Mouse (Mus musculus): ENCODE results near the gene Steap3. TPM values are rescaled to one million over a fixed set of nuclear protein-coding genes. Genes with fewer than 3 reads are reported as not detected.
"Not testable (repeated sequence)": the region's sequence is repeated elsewhere in the genome, so short reads cannot be mapped to it uniquely, and the experiment has no call there.

The Steap3 gene
- polyA plus RNA-seq (2015; fragmentation: Nextera tagmentation; extraction: Ambion mirVana), result 4.9 and 5.1 TPM in 2 replicates

DNA sequence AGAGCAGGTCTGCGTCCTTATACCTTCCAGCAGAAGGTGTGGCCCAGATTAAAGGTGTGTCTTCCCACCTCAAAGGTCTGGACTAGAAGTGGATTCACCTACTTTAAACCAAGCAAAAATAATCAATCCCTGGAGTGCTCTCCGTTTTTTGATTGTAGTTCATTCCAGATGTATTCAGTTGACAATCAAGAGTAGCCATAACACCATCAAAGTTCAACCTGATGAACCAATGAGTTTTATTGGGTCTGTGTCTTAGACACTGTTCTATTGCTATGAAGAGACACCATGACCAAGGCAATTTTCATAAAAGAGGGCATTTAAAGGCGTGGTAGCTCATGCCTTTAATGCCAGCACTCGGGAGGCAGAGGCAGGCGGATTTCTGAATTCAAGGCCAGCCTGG lies at the start of gene Steap3:
Gene Steap3 (minus strand): TSS at position 101 of the 400 bp plus-strand sequence.
- Histone ChIP-seq H3K4me3 (ENCODE audit: low read length) (no peak within 1 kb of the TSS), H3K4me1 (ENCODE audit: control insufficient read depth, insufficient read depth, low read depth, low read length) (no peaks in the 10 kb centered on the region), H3K4me2 (ENCODE audit: low read length) (no peak within 1 kb of the TSS), H3K36me3 (ENCODE audit: control insufficient read depth, insufficient read depth, low read length) (no peaks in the 10 kb centered on the region), H3K9me3 (ENCODE audit: control insufficient read depth, low read length) (no peaks in the 10 kb centered on the region), H3K9ac (ENCODE audit: low read depth, low read length) (no peak within 1 kb of the TSS), H3K27me3 (replicated peaks; ENCODE audit: control insufficient read depth, insufficient read depth, low read length) (no peaks in the 10 kb centered on the region), H3K27ac (ENCODE audit: low read depth, low read length) (no peak within 1 kb of the TSS)
- no peak for ATAC-seq
- 90% methylated on average over 5 of the region's 5 CpGs for WGBS

DNA sequence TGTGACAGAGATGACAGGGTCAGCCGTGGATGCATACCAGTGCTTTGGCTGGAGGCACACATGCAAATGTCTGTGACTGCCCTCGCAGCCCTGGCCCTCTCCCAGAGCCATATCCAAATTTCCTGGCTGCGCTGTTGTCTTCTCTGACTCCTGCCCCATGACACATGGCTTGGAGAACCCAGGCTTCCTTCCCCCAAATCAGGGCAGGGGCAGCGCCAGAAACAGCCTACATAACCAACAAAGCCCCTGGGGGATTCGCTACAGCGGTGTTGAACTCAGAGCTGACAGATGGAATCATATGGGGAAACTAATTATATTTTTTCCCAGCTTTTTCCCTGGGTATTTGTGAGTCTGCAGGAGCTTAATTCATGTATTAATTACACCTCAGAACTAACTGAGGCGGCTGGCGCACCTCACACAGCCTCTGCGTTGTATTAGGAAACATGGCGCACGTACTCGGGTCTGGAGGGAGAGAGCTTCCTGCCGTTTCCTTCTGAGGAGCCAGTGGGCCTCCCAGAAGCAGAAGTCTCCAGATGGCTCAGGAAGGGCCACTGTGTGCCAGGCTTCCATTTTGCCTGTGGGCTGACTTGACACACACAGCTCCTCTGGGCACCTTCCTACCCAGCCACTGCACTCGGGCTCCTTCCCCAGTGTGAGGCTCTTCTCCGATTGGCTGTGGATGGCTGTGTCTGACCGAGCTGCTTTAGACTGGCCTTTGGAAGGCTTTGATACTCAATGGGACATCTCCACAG lies 48.9 kb upstream of the Steap3 start:
- no peak overlapping the region for H3K9ac ChIP-seq (ENCODE audit: low read depth, low read length)
- H3K27ac ChIP-seq (ENCODE audit: low read depth, low read length), result no peak overlapping the region
- peak; percentile 70 for ATAC-seq
- WGBS, result 49% methylated on average over 16 of the region's 16 CpGs
- H3K36me3 ChIP-seq (ENCODE audit: control insufficient read depth, insufficient read depth, low read length), result no peaks in the 10 kb centered on the region
- peaks cover 7% of the 10 kb centered on the region for H3K4me1 ChIP-seq (ENCODE audit: control insufficient read depth, insufficient read depth, low read depth, low read length)
- no peaks in the 10 kb centered on the region for H3K9me3 ChIP-seq (ENCODE audit: control insufficient read depth, low read length)
- H3K4me2 ChIP-seq (ENCODE audit: low read length), result peak overlapping the region; percentile 6
- no peak overlapping the region for H3K4me3 ChIP-seq (ENCODE audit: low read length)
- peaks cover 4% of the 10 kb centered on the region for H3K27me3 ChIP-seq (replicated peaks; ENCODE audit: control insufficient read depth, insufficient read depth, low read length)

DNA sequence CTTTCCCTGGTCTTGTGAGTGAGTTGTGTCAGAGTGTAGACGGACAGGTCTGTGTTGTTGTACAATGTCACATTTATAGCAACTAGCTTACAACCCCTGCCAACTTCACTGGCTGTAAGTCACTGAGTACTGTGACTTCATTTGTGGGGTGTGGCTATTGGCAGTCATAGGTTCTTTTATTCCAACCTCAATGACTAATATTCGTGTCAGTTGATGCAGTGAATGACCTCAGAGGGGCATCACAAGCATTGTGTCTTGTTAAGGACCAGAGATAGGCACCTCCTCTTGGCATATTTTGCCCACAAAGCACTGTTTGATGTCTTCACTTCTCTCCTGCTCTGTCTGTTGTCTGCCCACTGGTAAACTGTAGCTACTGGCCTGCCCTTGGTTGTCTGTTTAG lies 33.3 kb upstream of the Steap3 start:
- Histone ChIP-seq H3K9ac (ENCODE audit: low read depth, low read length) (no peak overlapping the region), H3K4me2 (ENCODE audit: low read length) (no peak overlapping the region), H3K27ac (ENCODE audit: low read depth, low read length) (no peak overlapping the region), H3K27me3 (replicated peaks; ENCODE audit: control insufficient read depth, insufficient read depth, low read length) (no peaks in the 10 kb centered on the region), H3K4me1 (ENCODE audit: control insufficient read depth, insufficient read depth, low read depth, low read length) (no peaks in the 10 kb centered on the region), H3K4me3 (ENCODE audit: low read length) (no peak overlapping the region), H3K9me3 (ENCODE audit: control insufficient read depth, low read length) (no peaks in the 10 kb centered on the region), H3K36me3 (ENCODE audit: control insufficient read depth, insufficient read depth, low read length) (no peaks in the 10 kb centered on the region)
- 66% methylated on average over 2 of the region's 2 CpGs for WGBS
- no peak for ATAC-seq

DNA sequence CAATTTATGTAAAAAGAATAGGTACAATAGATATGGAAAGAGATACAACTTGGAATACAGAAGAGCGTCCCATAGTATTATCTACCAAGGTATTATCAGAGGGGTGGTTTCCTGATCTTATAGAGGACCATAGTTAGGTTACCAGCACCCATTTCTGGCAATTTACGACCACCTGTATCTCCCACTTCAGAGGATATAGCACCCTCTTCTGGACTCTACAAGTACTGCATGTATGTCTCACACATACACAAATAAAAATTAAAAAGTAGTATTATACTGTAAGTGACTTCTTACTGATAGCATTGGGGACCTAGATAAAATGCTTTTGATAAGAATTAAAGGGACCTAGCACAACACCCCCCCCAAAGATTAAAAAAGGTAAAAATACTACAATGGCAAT lies 24.4 kb upstream of the Steap3 start:
- ATAC-seq, result no peak
- Histone ChIP-seq H3K4me2 (ENCODE audit: low read length) (no peak overlapping the region), H3K9ac (ENCODE audit: low read depth, low read length) (no peak overlapping the region), H3K4me1 (ENCODE audit: control insufficient read depth, insufficient read depth, low read depth, low read length) (no peaks in the 10 kb centered on the region), H3K27me3 (replicated peaks; ENCODE audit: control insufficient read depth, insufficient read depth, low read length) (no peaks in the 10 kb centered on the region), H3K9me3 (ENCODE audit: control insufficient read depth, low read length) (no peaks in the 10 kb centered on the region; the same call in 1 of the 2 replicates), H3K36me3 (ENCODE audit: control insufficient read depth, insufficient read depth, low read length) (no peaks in the 10 kb centered on the region), H3K4me3 (ENCODE audit: low read length) (no peak overlapping the region), H3K27ac (ENCODE audit: low read depth, low read length) (no peak overlapping the region)
- WGBS, result 91% methylated on average over 2 of the region's 2 CpGs

GRCm38 (mm10) chr1:120293803-120294202 lies 21.3 kb upstream of the Steap3 start:
- ATAC-seq, result no peak
- 77% methylated on average over 1 of the region's 1 CpGs for WGBS

GRCm38 (mm10) chr1:120291709-120292108 lies 19.2 kb upstream of the Steap3 start:
- no peak for ATAC-seq
- no peak overlapping the region for H3K4me3 ChIP-seq (ENCODE audit: low read length)
- H3K27me3 ChIP-seq (replicated peaks; ENCODE audit: control insufficient read depth, insufficient read depth, low read length), result no peaks in the 10 kb centered on the region
- no peaks in the 10 kb centered on the region for H3K4me1 ChIP-seq (ENCODE audit: control insufficient read depth, insufficient read depth, low read depth, low read length)
- no peaks in the 10 kb centered on the region; the same call in 1 of the 2 replicates for H3K9me3 ChIP-seq (ENCODE audit: control insufficient read depth, low read length)
- no peak overlapping the region for H3K4me2 ChIP-seq (ENCODE audit: low read length)
- H3K9ac ChIP-seq (ENCODE audit: low read depth, low read length), result no peak overlapping the region
- H3K27ac ChIP-seq (ENCODE audit: low read depth, low read length), result no peak overlapping the region
- WGBS, result 88% methylated on average over 3 of the region's 3 CpGs
- no peaks in the 10 kb centered on the region for H3K36me3 ChIP-seq (ENCODE audit: control insufficient read depth, insufficient read depth, low read length)

More at GRCm38 (mm10) chr1:120293803-120294202, 21.3 kb upstream of the Steap3 start:
- Histone ChIP-seq H3K27me3 (replicated peaks; ENCODE audit: control insufficient read depth, insufficient read depth, low read length) (no peaks in the 10 kb centered on the region), H3K9ac (ENCODE audit: low read depth, low read length) (no peak overlapping the region), H3K4me2 (ENCODE audit: low read length) (no peak overlapping the region), H3K9me3 (ENCODE audit: control insufficient read depth, low read length) (no peaks in the 10 kb centered on the region; the same call in 1 of the 2 replicates), H3K4me3 (ENCODE audit: low read length) (no peak overlapping the region), H3K36me3 (ENCODE audit: control insufficient read depth, insufficient read depth, low read length) (no peaks in the 10 kb centered on the region), H3K4me1 (ENCODE audit: control insufficient read depth, insufficient read depth, low read depth, low read length) (no peaks in the 10 kb centered on the region), H3K27ac (ENCODE audit: low read depth, low read length) (no peak overlapping the region)

DNA sequence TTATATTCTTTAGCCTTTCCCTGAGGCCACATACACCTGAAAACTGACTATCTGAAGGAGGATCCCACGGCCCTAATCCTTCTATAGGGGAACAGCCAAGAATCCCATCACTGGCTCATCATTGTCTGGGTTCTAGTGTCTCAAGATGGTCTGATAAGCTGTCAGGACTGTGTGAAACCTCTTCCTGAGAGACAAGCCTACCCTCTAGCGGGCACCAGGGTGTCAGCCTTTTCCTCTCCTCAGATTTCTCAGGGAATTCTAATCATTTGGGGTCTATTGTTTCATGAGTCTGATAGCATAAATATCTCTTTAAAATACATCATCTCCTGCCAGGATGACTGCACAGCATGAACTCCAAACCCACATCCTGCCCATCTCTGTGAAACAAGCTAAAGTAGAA lies 17.3 kb upstream of the Steap3 start:
- no peak overlapping the region for H3K4me2 ChIP-seq (ENCODE audit: low read length)
- no peaks in the 10 kb centered on the region for H3K27me3 ChIP-seq (replicated peaks; ENCODE audit: control insufficient read depth, insufficient read depth, low read length)
- no peak for ATAC-seq
- no peak overlapping the region for H3K9ac ChIP-seq (ENCODE audit: low read depth, low read length)
- H3K4me1 ChIP-seq (ENCODE audit: control insufficient read depth, insufficient read depth, low read depth, low read length), result no peaks in the 10 kb centered on the region
- no peaks in the 10 kb centered on the region for H3K36me3 ChIP-seq (ENCODE audit: control insufficient read depth, insufficient read depth, low read length)
- WGBS, result 75% methylated on average over 2 of the region's 2 CpGs
- H3K27ac ChIP-seq (ENCODE audit: low read depth, low read length), result no peak overlapping the region
- no peak overlapping the region for H3K4me3 ChIP-seq (ENCODE audit: low read length)
- no peaks in the 10 kb centered on the region; the same call in 1 of the 2 replicates for H3K9me3 ChIP-seq (ENCODE audit: control insufficient read depth, low read length)

DNA sequence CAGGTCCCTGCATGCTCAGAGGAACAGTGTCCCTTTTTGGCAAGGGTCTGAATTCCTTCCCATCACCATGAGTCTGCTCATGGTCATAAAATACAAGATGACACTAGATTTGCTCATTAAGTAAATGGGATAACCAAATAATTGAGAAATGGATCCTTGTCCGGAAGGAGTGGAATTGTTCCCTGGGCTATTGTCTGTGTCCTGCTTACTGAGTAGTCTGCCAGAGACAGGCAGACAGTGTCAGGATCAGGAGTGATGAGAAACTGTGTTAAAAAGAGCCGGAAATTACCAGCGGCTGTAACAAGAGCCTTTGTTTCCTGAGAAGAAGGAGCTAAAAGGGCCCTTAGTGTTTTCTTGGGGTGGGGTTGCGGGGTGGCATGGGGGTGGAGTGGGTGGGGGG lies 15.2 kb upstream of the Steap3 start:
- no peak overlapping the region for H3K9ac ChIP-seq (ENCODE audit: low read depth, low read length)
- 23% methylated on average over 4 of the region's 4 CpGs for WGBS
- no peaks in the 10 kb centered on the region; the same call in 1 of the 2 replicates for H3K9me3 ChIP-seq (ENCODE audit: control insufficient read depth, low read length)
- ATAC-seq, result no peak
- H3K27me3 ChIP-seq (replicated peaks; ENCODE audit: control insufficient read depth, insufficient read depth, low read length), result no peaks in the 10 kb centered on the region
- H3K4me1 ChIP-seq (ENCODE audit: control insufficient read depth, insufficient read depth, low read depth, low read length), result no peaks in the 10 kb centered on the region
- H3K4me3 ChIP-seq (ENCODE audit: low read length), result no peak overlapping the region
- H3K4me2 ChIP-seq (ENCODE audit: low read length), result no peak overlapping the region
- H3K36me3 ChIP-seq (ENCODE audit: control insufficient read depth, insufficient read depth, low read length), result no peaks in the 10 kb centered on the region
- H3K27ac ChIP-seq (ENCODE audit: low read depth, low read length), result no peak overlapping the region

- not testable (repeated sequence) for H3K36me3 ChIP-seq (ENCODE audit: control insufficient read depth, insufficient read depth, low read length); H3K9ac ChIP-seq (ENCODE audit: low read depth, low read length); H3K4me3 ChIP-seq (ENCODE audit: low read length); H3K27me3 ChIP-seq (replicated peaks; ENCODE audit: control insufficient read depth, insufficient read depth, low read length); H3K4me1 ChIP-seq (ENCODE audit: control insufficient read depth, insufficient read depth, low read depth, low read length); H3K27ac ChIP-seq (ENCODE audit: low read depth, low read length); H3K9me3 ChIP-seq (ENCODE audit: control insufficient read depth, low read length); H3K4me2 ChIP-seq (ENCODE audit: low read length); ATAC-seq
- 77% methylated on average over 1 of the region's 1 CpGs for WGBS
These were observed 3.6 kb upstream of the Steap3 start for GRCm38 (mm10) chr1:120276058-120276457.
